Mouse (Mus musculus): ENCODE data around the gene Psmd7.
A peak's percentile ranks its signal among the peaks of the same experiment; 100 is the strongest.
"Not testable (repeated sequence)": the region's sequence is repeated elsewhere in the genome, so short reads cannot be mapped to it uniquely, and the experiment has no call there.

The Psmd7 gene

DNA sequence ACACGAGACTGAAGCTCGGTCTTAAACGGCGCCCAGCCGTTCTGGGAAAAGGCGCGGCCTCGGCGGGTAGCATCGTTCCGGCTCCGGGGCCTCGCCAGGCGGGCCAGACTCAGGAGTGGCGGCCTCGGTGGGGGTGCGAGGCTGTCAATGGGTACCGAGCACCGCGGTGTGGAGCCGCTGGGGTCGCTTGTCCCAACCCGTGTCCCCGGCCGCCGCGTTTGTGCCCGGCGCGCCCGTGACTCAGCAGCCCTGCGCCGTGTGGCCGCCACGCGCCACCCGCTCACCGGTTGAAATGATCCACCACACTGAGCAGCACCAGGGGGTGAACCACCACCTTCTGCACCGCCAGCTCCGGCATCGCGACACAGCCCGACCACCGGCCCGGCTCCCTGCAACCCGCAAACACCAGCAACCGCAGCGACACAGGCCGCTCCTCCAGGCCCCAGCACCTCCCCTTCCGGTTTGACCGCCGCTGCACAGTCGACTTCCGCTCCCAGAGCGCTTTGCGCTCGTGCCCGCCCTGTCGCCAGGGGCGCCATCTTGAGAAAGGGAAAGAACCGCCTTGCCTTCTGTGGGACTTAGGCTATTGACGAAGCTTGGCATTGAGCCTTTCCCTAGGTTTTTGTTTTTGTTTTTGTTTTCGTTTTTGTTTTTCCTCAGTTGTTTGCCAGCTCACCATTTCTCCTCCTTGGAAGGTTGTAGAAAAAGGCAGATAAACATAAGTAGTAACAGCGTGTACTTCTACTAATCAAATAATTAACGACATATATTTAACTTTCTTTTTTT is at the start of gene Psmd7:
Gene Psmd7 (minus strand): TSS at position 470 of the 786 bp plus-strand sequence.
- DNase-seq (ENCODE audit: low spot score in 2 of 2) = peak; percentile 90 to 94

DNA sequence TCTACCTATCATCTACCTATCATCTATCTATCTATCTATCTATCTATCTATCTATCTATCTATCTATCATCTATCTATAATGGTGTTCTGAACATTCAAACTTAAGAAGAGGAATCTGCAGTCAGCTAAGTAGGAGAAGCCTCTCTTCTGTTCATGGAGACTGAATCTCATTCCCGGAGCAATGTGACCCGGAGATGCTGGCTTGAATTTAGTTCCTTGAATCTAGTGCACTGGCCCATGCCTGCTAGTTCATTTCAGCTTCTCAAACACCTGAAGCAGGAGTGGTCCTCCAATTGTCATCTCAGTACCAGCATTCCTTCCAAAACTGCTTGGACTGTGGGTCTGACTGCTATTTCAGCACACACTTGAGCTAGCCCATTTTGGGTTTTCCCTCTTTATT is 45.5 kb upstream of the Psmd7 start:
- DNase-seq (ENCODE audit: low spot score in 2 of 2) = peak in 1 of 2 experiments; percentile 51

DNA sequence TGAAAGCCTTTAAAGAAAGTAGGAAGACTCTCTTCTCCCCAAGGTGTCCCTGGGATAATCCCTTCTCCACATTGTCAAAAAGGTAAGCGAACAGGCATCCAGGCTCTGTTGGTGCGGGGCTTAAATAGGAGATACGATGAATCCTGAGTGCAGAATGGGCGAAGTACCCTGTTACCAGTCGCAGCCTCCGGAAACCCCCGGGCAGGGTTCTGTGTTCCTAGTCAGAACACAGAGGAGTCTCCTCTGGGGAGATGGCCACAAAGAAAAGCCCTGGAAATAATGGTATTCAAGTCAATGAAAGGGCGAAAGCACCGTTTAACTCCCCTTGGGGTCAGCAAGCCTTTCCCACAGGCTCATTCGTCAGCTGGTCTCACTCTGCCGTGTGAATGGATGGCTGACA is 41.4 kb upstream of the Psmd7 start:
- DNase-seq (ENCODE audit: low spot score in 2 of 2) = no peak

DNA sequence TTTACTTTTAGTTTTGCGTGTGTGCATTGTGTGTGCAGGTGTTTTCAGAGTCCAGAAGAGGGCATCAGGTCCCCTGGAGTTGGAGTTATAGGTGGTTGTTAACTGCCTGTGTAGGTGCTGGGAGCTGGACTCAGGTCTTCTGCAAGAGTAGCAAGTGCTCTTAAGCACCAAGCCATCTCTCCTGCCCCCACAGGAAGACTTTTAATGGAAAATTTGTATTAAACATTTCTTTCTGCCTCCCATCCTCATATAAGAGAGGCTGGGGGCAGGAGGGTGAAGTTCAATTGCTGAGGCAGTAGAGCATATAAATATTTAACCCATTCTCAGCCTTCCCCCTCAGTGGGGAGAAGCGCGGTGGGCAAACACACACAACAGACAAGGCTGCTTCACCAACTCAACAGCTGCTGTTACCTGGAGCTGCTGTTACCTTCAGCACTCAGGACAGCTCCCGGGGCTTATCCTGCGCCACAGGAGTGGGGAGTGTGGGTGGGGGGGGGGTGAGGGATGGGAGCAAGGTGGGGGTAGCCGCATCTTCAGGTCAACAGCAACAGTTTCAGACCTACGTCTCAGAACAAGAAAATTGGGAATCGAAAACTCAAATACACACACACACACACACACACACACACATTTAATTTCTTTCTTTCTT is 40.4 kb upstream of the Psmd7 start:
- peak in 1 of 2 experiments; percentile 56 for DNase-seq (ENCODE audit: low spot score in 2 of 2)

DNA sequence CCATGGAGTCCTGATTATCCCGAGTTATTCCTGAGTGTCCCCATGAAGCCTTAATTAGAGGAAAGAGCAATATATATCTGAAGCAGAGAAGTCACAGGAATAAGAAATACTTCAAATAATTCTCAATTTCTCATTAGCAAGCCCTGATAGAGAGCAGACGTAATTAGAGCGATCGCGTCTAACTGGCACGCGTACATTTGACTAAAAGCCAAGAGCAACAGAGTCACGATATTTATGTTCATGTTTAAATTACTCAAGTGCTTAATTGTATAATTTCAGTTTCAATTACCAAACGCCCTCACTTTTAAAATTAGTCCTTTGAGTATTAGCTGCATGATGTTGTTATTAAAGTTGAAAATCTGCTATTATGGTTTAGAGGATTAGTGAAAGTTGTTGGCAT is 39.6 kb upstream of the Psmd7 start:
- no peak for DNase-seq (ENCODE audit: low spot score in 2 of 2)

DNA sequence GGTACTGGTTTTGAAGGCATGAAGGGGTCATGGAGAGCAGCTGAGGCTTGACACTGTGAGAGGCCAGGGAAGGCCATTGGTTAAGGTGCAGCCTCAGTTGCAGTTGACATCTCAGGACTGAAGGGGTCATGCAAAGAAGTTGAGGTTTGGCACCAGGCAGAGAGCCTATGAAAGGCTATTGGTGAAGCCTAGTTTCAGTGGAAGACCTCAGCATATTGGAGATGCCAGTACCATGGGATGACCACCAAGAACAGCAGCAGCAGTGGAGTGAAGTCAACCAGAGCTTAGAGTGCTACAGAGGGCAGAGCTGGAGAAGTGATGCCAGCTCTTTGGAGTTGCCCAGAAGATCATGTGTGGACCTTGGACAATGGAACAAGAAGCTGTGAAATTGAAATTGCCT is 36.0 kb upstream of the Psmd7 start:
- not testable (repeated sequence) for DNase-seq (ENCODE audit: low spot score in 2 of 2)

GRCm38 (mm10) chr8:107621930-107622623 is 33.8 kb upstream of the Psmd7 start:
- DNase-seq (ENCODE audit: low spot score in 2 of 2) = peak in 1 of 2 experiments; percentile 38

GRCm38 (mm10) chr8:107621136-107621535 is 32.9 kb upstream of the Psmd7 start:
- no peak for DNase-seq (ENCODE audit: low spot score in 2 of 2)

- no peak for DNase-seq (ENCODE audit: low spot score in 2 of 2)
Measured at GRCm38 (mm10) chr8:107618499-107618898, 30.2 kb upstream of the Psmd7 start.

GRCm38 (mm10) chr8:107613411-107613810 is 25.1 kb upstream of the Psmd7 start:
- DNase-seq (ENCODE audit: low spot score in 2 of 2) = no peak

DNA sequence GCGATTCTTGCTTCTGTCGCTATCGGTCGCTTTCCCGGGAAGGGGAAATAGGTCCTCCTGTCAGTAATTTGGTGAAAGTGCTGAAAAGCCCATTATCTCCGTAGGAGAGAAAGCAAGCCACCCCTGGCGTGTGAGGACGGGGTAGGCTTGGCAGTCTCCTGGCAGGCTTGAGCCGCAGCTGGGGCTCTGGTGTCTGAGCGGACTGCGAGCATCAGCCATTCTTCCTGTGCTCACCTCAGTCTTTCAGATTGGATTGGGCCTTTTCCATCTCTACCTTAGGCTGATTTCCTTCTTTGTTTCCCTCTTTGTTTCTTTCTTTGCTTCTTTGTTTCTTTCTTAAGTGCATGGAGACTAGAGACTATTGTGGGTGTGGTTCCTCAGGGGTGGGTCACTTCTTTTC is 22.6 kb upstream of the Psmd7 start:
- no peak for DNase-seq (ENCODE audit: low spot score in 2 of 2)

GRCm38 (mm10) chr8:107608751-107609150 is 20.5 kb upstream of the Psmd7 start:
- DNase-seq (ENCODE audit: low spot score in 2 of 2) = no peak

DNA sequence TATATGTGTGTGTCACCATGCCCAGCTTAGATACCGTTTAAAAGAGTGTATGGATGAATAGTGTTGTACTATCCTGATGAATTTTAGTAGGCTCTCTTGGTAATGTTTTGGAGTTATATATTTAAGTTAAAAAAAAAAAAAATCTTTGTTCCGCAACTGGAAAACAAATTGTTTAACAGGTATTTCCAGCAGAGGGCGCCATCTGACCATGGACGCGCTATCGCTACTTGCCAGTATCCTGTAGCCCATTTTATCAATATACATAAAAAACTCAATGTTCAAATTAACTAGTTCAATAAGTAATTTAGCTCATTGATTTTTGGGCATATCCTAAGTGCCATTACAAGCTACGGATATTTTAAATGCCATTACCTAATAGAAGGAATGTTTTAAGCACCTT is 14.8 kb upstream of the Psmd7 start:
- DNase-seq (ENCODE audit: low spot score in 2 of 2) = peak in 1 of 2 experiments; percentile 74

- no peak for DNase-seq (ENCODE audit: low spot score in 2 of 2)
Measured at GRCm38 (mm10) chr8:107599691-107600090, 11.4 kb upstream of the Psmd7 start.

DNA sequence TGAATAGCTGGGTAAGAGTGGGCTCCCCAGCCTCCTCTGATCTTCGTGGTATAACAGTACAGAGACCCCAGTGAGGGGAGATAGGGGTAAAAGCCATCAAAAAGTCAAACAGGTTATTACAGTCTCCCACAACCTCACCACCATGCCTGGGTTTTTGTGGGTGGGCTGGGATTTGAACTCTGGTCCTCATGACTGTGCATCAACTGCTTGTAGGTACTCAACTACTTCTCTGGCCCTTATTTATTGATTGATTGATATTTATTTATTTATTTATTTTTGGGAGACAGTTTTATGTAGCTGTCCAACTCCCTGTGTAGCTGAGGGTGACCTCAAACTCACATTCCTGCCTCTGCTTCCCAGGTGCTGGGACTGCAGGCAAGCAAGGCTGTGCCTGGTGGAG is 9.5 kb upstream of the Psmd7 start:
- no peak for DNase-seq (ENCODE audit: low spot score in 2 of 2)

DNA sequence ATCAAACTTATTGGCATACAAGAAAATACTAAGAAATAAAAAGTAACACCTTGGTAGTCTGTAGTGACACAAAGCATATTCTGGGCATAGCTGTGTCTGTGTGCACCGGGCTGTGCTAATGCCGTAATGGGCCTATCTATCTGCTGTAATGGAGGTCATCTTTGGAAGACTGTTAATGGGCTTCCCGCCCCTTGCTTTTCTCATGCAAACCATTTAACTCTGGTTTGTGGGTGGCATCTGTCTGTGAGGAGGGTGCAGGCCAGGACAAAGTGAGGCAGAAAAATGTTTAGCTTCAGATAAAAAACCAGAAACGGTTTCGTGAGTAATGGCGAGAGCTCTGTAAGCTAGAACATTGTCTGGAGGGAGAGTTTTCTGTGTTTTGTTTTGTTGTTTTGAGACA is 6.6 kb upstream of the Psmd7 start:
- no peak for DNase-seq (ENCODE audit: low spot score in 2 of 2)

DNA sequence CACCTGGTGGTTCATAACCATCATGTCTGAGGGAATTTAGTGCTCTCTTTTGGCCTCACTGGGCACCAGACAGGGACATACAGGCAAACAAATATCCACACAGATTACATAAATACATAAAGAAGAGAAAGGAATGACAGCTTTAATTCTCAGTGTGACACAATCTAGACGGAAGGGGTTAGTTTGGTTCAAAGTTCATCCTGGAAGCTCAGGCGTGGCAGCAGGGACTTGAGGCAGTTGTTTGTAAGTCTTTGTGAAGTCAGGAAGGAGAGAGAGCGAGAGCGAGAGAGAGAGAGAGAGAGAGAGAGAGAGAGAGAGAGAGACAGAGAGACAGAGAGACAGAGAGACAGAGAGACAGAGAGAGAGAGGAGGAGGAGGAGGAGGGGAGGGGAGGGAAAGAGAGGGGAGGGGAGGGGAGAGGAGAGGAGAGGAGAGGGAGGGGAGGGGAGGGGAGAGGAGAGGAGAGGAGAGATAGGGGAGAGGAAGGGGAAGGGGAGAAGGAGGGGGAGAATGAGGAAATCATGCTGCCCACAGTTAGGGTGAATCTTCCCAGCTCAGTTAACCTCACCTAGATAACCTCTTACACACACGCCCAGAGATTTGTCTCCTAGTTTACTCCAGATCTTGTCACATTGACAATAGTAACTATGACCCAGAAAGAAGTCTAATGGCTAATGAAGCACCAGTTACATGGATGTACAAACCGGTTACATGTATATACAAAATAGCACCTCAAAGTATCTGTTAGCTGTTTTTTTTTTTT is 5.9 kb upstream of the Psmd7 start:
- DNase-seq (ENCODE audit: low spot score in 2 of 2) = no peak

GRCm38 (mm10) chr8:107587429-107587994 is 752 bp downstream of the Psmd7 start:
- DNase-seq (ENCODE audit: low spot score in 2 of 2) = no peak

DNA sequence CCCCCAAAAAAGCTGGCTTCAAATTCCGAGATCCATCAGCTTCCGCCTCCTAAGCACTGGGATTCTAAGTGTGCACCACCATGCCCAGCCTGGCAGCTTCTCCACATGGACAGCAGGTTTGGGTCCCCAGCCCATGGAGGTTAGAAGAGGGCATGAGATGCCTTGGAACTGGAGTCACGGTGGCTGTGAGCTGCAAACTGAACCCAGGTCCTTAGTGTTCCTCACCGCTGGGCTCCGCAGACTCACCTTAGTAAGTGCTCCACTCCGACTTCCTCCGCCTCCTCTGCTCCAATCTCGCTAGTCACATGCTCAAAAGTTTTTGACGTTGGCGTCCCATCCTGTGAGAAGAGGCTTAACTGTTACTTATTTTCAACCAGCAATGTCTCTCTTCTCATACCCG is 6.1 kb downstream of the Psmd7 start:
- no peak for DNase-seq (ENCODE audit: low spot score in 2 of 2)

DNA sequence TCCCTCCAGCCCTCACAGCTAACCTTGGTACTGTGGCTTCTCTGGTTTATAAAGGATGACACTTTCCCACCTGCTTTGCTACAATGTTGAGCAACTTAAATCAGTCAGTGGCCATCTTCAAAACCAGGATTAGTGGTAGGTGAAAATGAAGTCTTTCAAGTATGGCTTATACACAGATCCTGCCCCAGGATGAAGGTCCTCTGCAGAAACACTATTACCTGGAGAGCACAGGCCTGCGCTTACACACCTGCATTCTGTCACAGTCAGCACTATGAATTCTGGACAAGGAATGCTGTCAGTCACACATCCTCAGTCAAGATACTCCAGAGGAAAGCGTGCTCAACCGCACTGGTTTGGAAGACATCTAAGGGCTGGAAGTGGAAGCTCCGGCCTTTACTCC is 6.7 kb downstream of the Psmd7 start:
- DNase-seq (ENCODE audit: low spot score in 2 of 2) = no peak

DNA sequence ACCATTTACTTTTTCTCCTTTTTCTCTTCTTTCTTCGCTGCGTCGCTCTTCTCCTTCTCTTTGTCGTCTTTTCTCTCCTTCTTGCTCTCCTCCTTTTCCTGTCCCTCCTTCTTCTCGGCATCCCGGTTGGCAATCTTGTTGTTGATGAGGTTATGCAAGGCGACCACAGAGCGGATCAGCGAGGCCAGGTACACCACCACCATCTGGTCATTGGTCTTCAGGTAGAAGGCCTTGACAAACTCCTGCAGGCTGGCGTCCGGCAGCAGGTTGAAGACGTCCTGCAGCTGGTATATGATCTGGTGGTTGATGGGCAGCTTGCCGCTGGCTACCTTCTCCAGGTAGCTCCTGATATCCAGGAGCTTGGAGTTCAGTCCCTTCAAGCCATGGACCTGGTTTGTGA is 7.4 kb downstream of the Psmd7 start:
- DNase-seq (ENCODE audit: low spot score in 2 of 2) = no peak

DNA sequence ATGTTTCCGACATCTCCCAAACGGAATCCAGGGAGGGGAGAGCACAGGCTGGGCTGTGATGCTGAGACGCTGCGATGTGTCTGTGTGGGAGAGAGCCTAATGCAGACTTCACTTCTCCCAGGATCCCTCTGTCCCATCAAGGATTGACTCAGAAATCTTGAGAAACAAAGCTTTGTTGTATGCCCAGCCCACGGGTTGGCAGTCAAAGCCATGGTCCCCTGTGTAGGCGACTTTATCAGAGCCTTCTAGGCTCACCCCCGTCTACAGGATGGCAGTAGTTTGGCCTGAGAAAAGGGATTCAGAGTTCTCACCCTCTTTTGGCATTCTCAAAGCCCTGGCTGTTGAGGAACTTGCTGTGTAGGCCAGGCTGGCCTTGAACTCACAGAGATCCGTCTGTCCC is 9.7 kb downstream of the Psmd7 start:
- DNase-seq (ENCODE audit: low spot score in 2 of 2) = no peak
